ENCODE assay signal across 30 mouse cellular contexts in genomic region chr1:17450295-17450694, GRCm38 (mm10).
A peak's percentile ranks its signal among the peaks of the same experiment; 100 is the strongest.
DNase-seq lines count a peak whose midpoint lies in the region; ATAC-seq and TF ChIP-seq lines count a peak whose summit lies in the region.
"Had no signal": no experiment of that assay in that cellular context is flagged by ENCODE, and none has a peak within 500 bp of the region (broad histone marks: within the 10 kb centered on the region; RNA-seq: fewer than 3 reads in every experiment).

No protein-coding gene starts in this region.

- no peak for TF ChIP-seq CTCF in kidney, adult 2 months (conservative IDR thresholded peaks at IDR 0.05; ENCODE audit: insufficient read depth, insufficient read length, low read depth, low read length)

- ATAC-seq in heart, embryonic 11.5 days (replicated peaks; ENCODE audit: insufficient number of reproducible peaks, low FRiP score, low TSS enrichment) = no peak
- ATAC-seq in kidney, embryonic 14.5 days (ENCODE audit: low FRiP score, low TSS enrichment) = peak; percentile 70
- no peak for ATAC-seq in embryonic facial prominence, embryonic 14.5 days (ENCODE audit: low read depth)
- ATAC-seq in neural tube, embryonic 15.5 days (ENCODE audit: low FRiP score) = no peak
- ATAC-seq: forebrain, embryonic 13.5 days; hindbrain, postnatal 0 days; intestine, embryonic 16.5 days; liver, postnatal 0 days; lung, postnatal 0 days; midbrain, embryonic 16.5 days had no signal

- no peak overlapping the region for H3K4me3 ChIP-seq in heart, embryonic 11.5 days (ENCODE audit: low read depth, low read length)
- no peak overlapping the region for H3K4me3 ChIP-seq in kidney, embryonic 14.5 days (ENCODE audit: low read length)
- H3K4me3 ChIP-seq in kidney, adult 2 months (ENCODE audit: insufficient read depth, low read depth, low read length) = no peak overlapping the region
- H3K4me3 ChIP-seq in embryonic facial prominence, embryonic 14.5 days (ENCODE audit: low read depth, low read length) = no peak overlapping the region
- no peak overlapping the region for H3K4me3 ChIP-seq in neural tube, embryonic 15.5 days (replicated peaks)
- H3K4me3 ChIP-seq: erythroblast, embryonic 14.5 days; forebrain, embryonic 13.5 days; limb, embryonic 12.5 days; midbrain, embryonic 10.5 days; myocyte; neural tube, embryonic 13.5 days; stomach, embryonic 15.5 days had no signal

- H3K27ac ChIP-seq in heart, embryonic 11.5 days (ENCODE audit: low read depth, low read length) = 0 out of 2 replicates have a peak overlapping the region, but pooled peaks have one; percentile 29
- peak overlapping the region; percentile 49; the same call in 1 of the 2 replicates for H3K27ac ChIP-seq in kidney, embryonic 14.5 days (ENCODE audit: low read depth, low read length)
- H3K27ac ChIP-seq in kidney, adult 2 months (ENCODE audit: insufficient read depth, low read depth, low read length) = no peak overlapping the region
- H3K27ac ChIP-seq in embryonic facial prominence, embryonic 14.5 days (replicated peaks; ENCODE audit: low read depth, low read length) = peak overlapping the region; percentile 39
- H3K27ac ChIP-seq in neural tube, embryonic 15.5 days (replicated peaks) = no peak overlapping the region
- H3K27ac ChIP-seq: forebrain, embryonic 13.5 days; hindbrain, postnatal 0 days; limb, embryonic 12.5 days; macrophage; midbrain, embryonic 10.5 days; neural tube, embryonic 13.5 days; stomach, embryonic 15.5 days had no signal

- no peaks in the 10 kb centered on the region for H3K9me3 ChIP-seq in heart, embryonic 11.5 days (replicated peaks; ENCODE audit: control insufficient read depth, low read length)
- no peaks in the 10 kb centered on the region for H3K9me3 ChIP-seq in kidney, embryonic 14.5 days (ENCODE audit: control insufficient read depth, low read length)
- no peaks in the 10 kb centered on the region for H3K9me3 ChIP-seq in embryonic facial prominence, embryonic 14.5 days (ENCODE audit: control insufficient read depth, low read length)
- H3K9me3 ChIP-seq in neural tube, embryonic 15.5 days (replicated peaks) = no peaks in the 10 kb centered on the region
- H3K9me3 ChIP-seq: forebrain, embryonic 13.5 days; limb, embryonic 12.5 days; midbrain, embryonic 10.5 days; neural tube, embryonic 13.5 days; stomach, embryonic 15.5 days had no signal

- TF ChIP-seq POLR2A in kidney, adult 2 months (IDR thresholded peaks at IDR 0.05; ENCODE audit: low read depth, low read length) = no peak

- DNase-seq in heart, adult 8-10 months (ENCODE audit: low spot score) = no peak
- DNase-seq in kidney, adult 2 months = no peak
- peak; percentile 19 for DNase-seq in embryo, embryonic 11 days
- no peak for DNase-seq in embryonic facial prominence, embryonic 14.5 days (ENCODE audit: low spot score)
- DNase-seq in urinary bladder, postnatal 14 days (ENCODE audit: low spot score) = no peak
- DNase-seq: adrenal gland, postnatal 36 days; cerebellum, adult 9-10 months; gastrocnemius, postnatal 10 days; kidney, postnatal 25 days; layer of hippocampus, postnatal 36 days; liver, postnatal 0 days; right cerebral cortex, adult 18-20 months; right cerebral cortex, postnatal 4 days; thymus, postnatal 25 days had no signal

- no peaks in the 10 kb centered on the region for H3K36me3 ChIP-seq in heart, embryonic 11.5 days (ENCODE audit: control insufficient read depth, insufficient read depth, low read length)
- no peaks in the 10 kb centered on the region for H3K36me3 ChIP-seq in kidney, embryonic 14.5 days (ENCODE audit: control insufficient read depth, insufficient read depth, low read length)
- H3K36me3 ChIP-seq in kidney, adult 2 months (ENCODE audit: control insufficient read depth, insufficient read depth, low read length) = no peaks in the 10 kb centered on the region
- no peaks in the 10 kb centered on the region for H3K36me3 ChIP-seq in embryonic facial prominence, embryonic 14.5 days (ENCODE audit: control insufficient read depth, insufficient read depth, low read length)
- H3K36me3 ChIP-seq in neural tube, embryonic 15.5 days = no peaks in the 10 kb centered on the region
- H3K36me3 ChIP-seq: limb, embryonic 12.5 days; midbrain, embryonic 10.5 days; neural tube, embryonic 13.5 days; stomach, embryonic 15.5 days had no signal

- no peak overlapping the region for H3K4me2 ChIP-seq in heart, embryonic 11.5 days
- H3K4me2 ChIP-seq in kidney, embryonic 14.5 days (replicated peaks; ENCODE audit: low read depth, low read length) = no peak overlapping the region
- no peak overlapping the region for H3K4me2 ChIP-seq in embryonic facial prominence, embryonic 14.5 days (ENCODE audit: low read depth, low read length)
- no peak overlapping the region for H3K4me2 ChIP-seq in neural tube, embryonic 15.5 days
- H3K4me2 ChIP-seq: forebrain, embryonic 13.5 days; limb, embryonic 12.5 days; liver, embryonic 11.5 days; neural tube, embryonic 13.5 days; stomach, embryonic 15.5 days had no signal

- H3K4me1 ChIP-seq in heart, embryonic 11.5 days (ENCODE audit: control insufficient read depth, insufficient read depth, low read length) = no peaks in the 10 kb centered on the region
- peaks cover 9% of the 10 kb centered on the region; the same call in 1 of the 2 replicates for H3K4me1 ChIP-seq in kidney, embryonic 14.5 days (ENCODE audit: control insufficient read depth, insufficient read depth, low read length)
- no peaks in the 10 kb centered on the region for H3K4me1 ChIP-seq in kidney, adult 2 months (ENCODE audit: control insufficient read depth, insufficient read depth, low read length)
- no peaks in the 10 kb centered on the region for H3K4me1 ChIP-seq in embryonic facial prominence, embryonic 14.5 days (ENCODE audit: control insufficient read depth, insufficient read depth, low read length)
- no peaks in the 10 kb centered on the region for H3K4me1 ChIP-seq in neural tube, embryonic 15.5 days
- H3K4me1 ChIP-seq: forebrain, embryonic 13.5 days; limb, embryonic 12.5 days; midbrain, embryonic 10.5 days; neural tube, embryonic 13.5 days; stomach, embryonic 15.5 days had no signal

- no peaks in the 10 kb centered on the region for H3K27me3 ChIP-seq in heart, embryonic 11.5 days (ENCODE audit: control insufficient read depth, insufficient read depth, low read length)
- no peaks in the 10 kb centered on the region for H3K27me3 ChIP-seq in kidney, embryonic 14.5 days (ENCODE audit: control insufficient read depth, insufficient read depth, low read length)
- H3K27me3 ChIP-seq in kidney, adult 2 months (replicated peaks; ENCODE audit: control insufficient read depth, insufficient read depth, low read length) = no peaks in the 10 kb centered on the region
- no peaks in the 10 kb centered on the region for H3K27me3 ChIP-seq in embryonic facial prominence, embryonic 14.5 days (replicated peaks; ENCODE audit: control insufficient read depth, insufficient read depth, low read length)
- H3K27me3 ChIP-seq in neural tube, embryonic 15.5 days (replicated peaks) = no peaks in the 10 kb centered on the region
- H3K27me3 ChIP-seq: forebrain, embryonic 13.5 days; limb, embryonic 12.5 days; neural tube, embryonic 13.5 days; stomach, embryonic 15.5 days had no signal

- H3K9ac ChIP-seq in heart, embryonic 11.5 days (ENCODE audit: low read depth, low read length) = no peak overlapping the region
- H3K9ac ChIP-seq in kidney, embryonic 14.5 days (ENCODE audit: low read depth, low read length) = no peak overlapping the region
- no peak overlapping the region for H3K9ac ChIP-seq in embryonic facial prominence, embryonic 14.5 days (ENCODE audit: low read depth, low read length)
- H3K9ac ChIP-seq in neural tube, embryonic 15.5 days (replicated peaks) = no peak overlapping the region
- H3K9ac ChIP-seq: forebrain, embryonic 13.5 days; limb, embryonic 12.5 days; liver, postnatal 0 days; neural tube, embryonic 13.5 days; stomach, embryonic 15.5 days had no signal

Comparison
In these comparisons a context has a peak if more than half of its experiments do, and no peak if none do; other contexts are left out.
1. H3K27ac ChIP-seq: peak in heart, embryonic 11.5 days (single experiment), kidney, embryonic 14.5 days (single experiment) and embryonic facial prominence, embryonic 14.5 days (single experiment); none in kidney, adult 2 months (single experiment) and neural tube, embryonic 15.5 days (single experiment).